Mouse (Mus musculus): ENCODE data around the gene Ldlr. TPM values are rescaled to one million over a fixed set of nuclear protein-coding genes. Genes with fewer than 3 reads are reported as not detected.

The Ldlr gene
- polyA plus RNA-seq, 1 experiment = 35.3 TPM

DNA sequence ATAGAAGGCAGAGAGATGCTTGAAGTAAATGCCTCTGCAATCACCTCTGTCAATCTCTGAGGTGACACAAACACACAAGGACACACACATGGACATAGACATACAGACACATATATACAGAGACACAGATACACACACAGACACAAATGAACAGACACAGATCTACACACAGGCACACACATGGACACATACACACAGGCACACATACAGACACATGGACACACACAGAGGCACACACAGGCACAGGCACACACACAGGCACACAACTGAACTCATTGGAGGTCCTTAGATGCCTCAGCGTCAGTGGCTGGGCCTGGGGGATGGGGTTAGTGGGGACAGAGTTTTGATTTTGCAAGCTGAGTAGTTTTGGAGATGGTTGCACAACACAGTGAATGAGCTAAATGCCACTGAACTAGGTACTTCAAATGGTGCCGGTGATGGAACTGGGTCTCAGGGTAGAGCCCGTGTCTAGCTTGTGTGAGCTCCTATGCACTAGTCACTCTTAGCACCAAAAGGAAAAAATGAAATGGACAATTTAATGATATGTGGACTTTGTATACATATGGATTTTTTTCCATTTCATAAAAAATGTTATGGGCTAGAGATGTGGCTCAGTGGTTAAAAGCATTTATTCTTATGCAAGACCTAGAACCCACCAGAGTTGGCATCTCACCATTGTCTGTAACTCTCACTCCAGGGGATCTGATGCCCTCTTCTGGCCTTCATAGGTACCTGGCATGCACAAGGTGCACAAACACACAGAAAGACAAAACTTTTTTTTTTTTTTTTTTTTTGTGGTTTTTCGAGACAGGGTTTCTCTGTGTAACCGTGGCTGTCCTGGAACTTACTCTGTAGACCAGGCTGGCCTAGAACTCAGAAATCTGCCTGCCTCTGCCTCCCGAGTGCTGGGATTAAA, 41.1 kb downstream of the Ldlr start:
- no peak for TF ChIP-seq GATA1 (IDR thresholded peaks at IDR 0.05; ENCODE audit: low read length)

DNA sequence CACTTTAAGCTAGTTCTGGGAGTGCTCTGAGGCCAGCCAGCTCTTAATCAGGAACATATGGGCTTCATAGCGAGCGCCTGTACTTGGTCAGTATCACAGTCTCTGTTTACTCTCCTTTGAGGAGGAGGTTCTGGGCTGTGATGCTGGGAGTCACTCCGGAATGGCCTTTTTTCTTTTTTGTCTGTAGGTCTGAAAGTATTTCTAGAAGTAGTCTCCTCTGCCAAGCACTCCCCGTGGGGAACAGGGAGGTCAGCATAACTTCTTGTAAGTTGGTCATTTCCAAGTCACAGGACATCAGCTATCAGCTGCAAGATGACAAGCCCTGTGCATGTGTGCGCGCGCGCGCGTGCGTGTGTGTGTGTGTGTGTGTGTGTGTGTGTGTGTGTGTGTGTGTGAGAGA, 44.6 kb downstream of the Ldlr start:
- TF ChIP-seq GATA1 (IDR thresholded peaks at IDR 0.05; ENCODE audit: low read length) = no peak

DNA sequence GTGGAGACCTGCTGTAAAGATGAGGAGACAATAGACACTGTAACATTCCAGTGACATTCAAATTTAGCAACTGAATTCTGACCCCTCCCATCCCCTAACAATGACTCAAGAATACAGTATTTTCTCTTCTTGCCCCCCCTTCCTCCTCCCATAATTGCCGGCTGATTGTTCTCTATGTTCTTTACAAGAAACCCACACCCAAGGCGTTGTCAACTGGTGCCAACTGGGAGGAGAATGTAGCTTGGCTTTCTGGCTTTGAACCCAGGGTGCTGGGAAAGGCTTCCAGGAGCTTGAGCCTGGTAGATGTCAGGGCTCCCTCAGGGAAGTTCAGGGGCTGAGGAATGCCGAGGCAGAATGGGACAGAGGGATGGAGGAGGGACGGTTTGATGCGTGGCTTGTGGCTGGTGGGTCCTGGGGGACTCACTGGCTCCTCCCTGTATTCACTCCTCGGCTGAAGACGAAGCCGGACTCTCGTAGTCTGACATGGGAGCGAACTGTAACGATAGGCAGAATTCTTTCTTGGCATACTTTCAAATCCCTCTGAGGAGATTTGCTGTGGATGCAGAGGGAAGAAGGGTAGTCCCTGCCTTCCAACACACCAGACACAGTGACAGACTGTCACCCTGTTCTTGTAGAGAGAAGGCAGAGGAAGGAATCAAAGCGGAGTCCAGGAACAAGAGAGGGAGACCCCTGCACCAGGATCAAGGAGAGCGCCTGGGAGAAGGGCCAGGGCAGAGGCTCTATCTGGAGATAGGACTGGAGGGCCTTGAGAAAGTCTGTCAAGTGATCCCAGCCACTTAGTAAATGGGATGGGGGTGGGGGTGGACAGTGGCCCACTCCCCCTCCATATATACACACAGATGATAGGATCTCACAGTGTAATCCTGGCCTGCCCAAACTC, 45.5 kb downstream of the Ldlr start:
- TF ChIP-seq GATA1 (IDR thresholded peaks at IDR 0.05; ENCODE audit: low read length) = no peak

DNA sequence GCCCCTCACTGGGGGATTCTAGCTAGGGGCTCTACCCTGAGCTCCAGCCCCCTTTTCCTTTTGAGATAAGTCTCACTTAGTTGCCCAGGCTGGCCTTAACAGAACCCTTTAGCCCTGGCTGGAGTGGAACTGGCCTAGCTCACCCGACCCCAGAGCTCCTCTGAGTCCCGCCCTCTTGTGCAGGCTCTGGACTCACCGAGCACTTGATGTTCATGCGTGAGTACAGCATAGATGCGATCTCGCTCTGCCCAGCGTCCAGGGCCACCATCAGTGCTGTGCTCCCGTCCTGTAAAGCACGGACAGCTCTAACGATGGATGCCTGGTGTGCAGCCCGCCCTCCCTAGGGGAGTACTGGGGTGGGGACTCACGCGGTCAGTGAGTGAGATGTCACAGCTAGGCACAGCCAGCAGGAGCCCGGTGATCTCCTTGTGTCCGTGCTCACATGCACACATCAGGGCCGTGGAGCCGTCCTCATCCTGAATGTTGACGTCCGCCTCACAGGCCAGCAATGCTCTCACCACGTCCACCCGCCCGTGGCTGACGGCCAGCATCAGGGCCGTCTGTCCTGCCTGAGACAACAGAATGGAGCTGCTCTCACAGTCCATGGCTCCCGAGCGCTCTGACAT, 46.4 kb downstream of the Ldlr start:
- TF ChIP-seq GATA1 (IDR thresholded peaks at IDR 0.05; ENCODE audit: low read length) = no peak

DNA sequence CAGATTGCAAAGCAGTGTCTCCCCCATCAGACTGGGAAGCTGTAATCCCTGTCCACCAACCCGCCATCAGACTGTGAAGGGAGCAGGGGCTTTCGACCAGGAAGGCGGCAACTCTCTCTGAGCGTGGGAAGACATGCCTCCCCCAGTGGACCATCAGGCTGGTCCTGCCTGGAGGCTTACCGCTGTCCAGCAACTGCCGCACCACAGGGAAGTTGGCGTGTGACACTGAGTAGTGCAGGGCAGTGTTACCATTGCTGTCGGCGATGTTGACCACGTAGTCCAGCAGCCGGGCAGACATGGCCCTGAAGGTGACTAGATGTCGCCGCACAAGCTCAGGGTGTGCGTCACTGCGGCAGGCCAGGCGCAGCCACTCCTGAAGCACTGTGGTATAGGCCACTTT, 51.1 kb downstream of the Ldlr start:
- TF ChIP-seq GATA1 (IDR thresholded peaks at IDR 0.05; ENCODE audit: low read length) = no peak

DNA sequence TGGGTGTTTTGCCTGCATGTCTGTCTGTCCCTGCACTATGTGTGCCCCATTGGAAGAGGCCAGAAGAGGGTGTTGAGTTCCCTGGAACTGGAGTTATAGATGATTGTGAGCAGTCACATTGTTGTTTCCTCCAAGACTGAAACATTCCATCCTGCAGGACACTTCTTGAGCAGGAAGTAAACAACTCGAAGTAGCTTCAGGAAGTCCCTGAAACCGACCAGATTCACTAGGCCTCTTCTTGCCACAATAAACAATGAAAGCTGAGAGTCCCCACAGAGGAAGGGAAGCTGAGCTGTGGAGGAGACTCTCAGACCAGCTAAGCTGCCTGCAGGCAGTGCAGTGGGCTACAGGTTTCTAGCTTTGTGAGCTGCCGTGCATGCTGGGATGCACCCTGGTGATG, 54.4 kb downstream of the Ldlr start:
- TF ChIP-seq GATA1 (IDR thresholded peaks at IDR 0.05; ENCODE audit: low read length) = no peak

DNA sequence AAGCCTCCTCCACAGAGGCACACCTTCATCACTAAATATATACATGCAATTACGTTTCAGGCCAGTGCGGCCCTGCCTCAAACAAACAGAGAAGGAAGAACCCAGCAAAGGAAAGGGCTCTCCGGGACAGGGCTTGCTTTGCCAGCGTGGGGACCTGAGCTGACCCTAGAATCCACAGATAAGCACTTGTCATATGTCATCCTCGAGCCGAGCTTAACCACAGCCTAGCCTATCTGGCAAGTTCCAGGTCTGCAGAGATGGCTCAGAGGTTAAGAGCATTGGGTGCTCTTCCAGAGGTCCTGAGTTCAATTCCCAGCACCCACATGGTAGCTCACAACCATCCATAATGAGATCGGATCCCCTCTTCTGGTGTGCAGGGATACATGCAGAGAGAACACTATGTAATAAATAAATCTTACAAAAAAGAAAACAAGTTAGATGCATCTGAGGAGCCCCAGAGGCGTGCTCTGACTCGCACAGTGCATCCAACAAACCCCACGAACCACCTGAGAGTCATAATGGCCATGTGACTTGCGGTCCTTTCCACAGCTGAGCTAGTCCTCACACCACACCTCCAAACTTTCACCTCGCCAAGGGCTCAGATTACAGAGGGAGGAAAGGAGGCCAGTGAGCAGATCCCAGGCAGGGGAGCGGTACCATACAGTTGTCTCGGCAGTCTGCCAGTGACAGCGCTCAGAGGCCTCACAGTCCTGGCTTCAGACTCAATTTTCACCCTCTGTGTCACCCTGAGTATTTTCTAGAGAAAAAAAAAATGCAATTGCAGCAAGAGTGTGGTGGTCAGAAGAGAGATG, 58.6 kb downstream of the Ldlr start:
- no peak for TF ChIP-seq GATA1 (IDR thresholded peaks at IDR 0.05; ENCODE audit: low read length)

GRCm38 (mm10) chr9:21784517-21785307, 61.4 kb downstream of the Ldlr start:
- TF ChIP-seq GATA1 (IDR thresholded peaks at IDR 0.05; ENCODE audit: low read length) = no peak

- no peak for TF ChIP-seq GATA1 (IDR thresholded peaks at IDR 0.05; ENCODE audit: low read length)
These were observed 63.6 kb downstream of the Ldlr start for GRCm38 (mm10) chr9:21786906-21787305.

DNA sequence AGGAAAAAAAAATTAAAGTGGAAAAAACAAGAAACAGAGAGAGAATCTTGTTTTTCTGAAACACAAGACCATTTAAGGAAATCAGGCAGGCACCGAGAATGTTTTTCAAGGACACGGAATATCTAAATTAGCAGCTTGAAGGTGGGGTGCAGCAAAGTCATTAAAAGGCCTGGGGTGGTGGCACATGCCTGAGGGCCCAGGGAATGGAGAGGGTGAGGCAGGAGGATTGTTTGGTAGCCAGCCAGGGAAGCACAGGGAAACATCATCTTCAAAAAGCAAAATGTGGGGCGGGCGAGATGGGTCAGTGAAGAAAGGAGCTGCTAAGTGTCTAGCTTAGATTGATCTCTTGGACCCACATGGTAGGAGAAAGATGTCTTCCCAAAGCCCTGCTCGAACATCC, 64.4 kb downstream of the Ldlr start:
- no peak for TF ChIP-seq GATA1 (IDR thresholded peaks at IDR 0.05; ENCODE audit: low read length)

- TF ChIP-seq GATA1 (IDR thresholded peaks at IDR 0.05; ENCODE audit: low read length) = no peak
These were observed 65.0 kb downstream of the Ldlr start for GRCm38 (mm10) chr9:21788234-21788633.

- TF ChIP-seq GATA1 (IDR thresholded peaks at IDR 0.05; ENCODE audit: low read length) = no peak
These were observed 68.6 kb downstream of the Ldlr start for GRCm38 (mm10) chr9:21791861-21792260.

DNA sequence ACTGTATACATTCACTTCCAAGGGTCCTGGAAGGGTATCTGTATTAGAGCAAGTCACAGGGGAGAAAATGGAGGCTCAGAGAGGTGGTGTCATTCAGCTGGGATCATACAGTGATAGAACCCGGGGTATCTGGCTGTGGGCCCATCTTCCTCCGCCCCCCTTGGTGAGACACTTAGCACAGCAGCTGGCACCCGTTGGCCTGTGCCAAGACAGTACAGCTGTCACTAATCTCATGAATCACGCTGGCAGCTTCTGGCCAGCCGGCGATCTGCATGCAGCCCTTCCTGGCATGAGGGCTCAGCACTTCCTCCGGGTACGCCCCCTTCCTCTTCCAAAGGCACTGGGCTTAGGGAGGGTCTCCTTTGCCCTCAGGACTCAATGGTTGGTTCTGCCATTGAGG, 69.4 kb downstream of the Ldlr start:
- TF ChIP-seq GATA1 (IDR thresholded peaks at IDR 0.05; ENCODE audit: low read length) = no peak

DNA sequence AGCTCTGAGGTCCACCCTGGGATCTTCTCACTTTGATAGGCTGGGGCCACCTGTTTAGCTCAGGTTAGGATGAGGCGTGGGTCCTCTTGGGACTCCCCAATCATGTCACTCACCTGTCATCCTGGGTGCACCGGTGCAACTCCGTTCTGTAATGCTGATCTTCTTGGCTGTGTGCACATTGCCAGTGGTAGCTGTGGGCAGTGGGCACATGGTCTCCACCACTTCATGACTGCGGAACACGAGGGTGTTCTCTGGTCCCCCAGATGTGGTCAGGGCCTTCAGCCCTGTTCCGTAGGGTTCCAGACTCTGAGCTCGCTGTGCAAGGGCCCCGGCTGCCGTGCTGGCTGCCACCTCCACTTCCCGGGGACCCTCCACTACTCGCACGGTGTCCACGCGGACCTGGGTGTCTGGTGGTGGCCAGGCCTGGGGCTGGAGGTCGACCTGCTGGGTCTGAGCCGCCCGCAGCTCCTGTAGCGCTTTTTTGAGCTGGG, 71.1 kb downstream of the Ldlr start:
- no peak for TF ChIP-seq GATA1 (IDR thresholded peaks at IDR 0.05; ENCODE audit: low read length)

All from G1E-ER4 (cell line).